Mouse (Mus musculus): ENCODE measurements around the gene Ehf.

DNA sequence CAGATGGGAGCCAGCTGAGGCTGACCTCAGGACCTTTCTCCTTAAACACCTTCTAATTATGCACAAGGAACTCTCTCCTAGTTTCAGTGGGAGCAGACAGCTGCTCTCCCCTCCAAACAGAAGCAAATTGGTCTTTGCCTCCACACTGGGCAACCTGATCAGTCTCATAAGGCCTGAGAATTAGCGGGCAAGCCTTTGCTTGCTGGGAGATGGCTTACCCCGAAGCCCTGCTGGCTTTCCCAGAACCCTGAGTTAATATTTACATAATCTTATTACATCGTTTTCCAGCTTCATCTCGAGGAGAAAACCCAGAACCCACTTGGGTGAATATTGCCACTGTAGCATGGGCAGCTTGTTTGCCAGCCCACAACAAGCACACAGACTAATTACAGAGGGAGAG lies 9.6 kb upstream of the Ehf start:
- no peak for TF ChIP-seq CTCF (IDR thresholded peaks at IDR 0.05; ENCODE audit: borderline replicate concordance, insufficient read depth, low read length)
- no peak for TF ChIP-seq POLR2A (IDR thresholded peaks at IDR 0.05; ENCODE audit: low read depth, low read length)
